In the genomic region with DNA sequence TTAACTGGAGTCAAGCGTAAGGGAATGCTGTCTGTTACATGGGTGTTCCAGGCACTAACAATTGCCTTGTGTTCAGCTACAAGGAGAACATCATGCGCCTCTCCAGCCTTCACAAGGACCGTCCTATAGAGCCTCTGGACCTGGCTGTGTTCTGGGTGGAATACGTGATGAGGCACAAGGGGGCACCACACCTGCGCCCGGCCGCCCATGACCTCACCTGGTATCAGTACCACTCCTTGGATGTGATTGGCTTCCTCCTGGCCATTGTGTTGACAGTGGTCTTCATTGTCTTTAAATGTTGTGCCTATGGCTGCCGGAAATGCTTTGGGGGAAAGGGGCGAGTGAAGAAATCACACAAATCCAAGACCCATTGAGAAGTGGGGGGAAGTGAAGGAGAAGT, we compare ENCODE assay signal across 11 mouse cellular contexts. TPM values are rescaled to one million over a fixed set of nuclear protein-coding genes. Genes with fewer than 3 reads are reported as not detected.
DNase-seq lines count a peak whose midpoint lies in the region; ATAC-seq and TF ChIP-seq lines count a peak whose summit lies in the region.
"Had no signal": no experiment of that assay in that cellular context is flagged by ENCODE, and none has a peak within 500 bp of the region (broad histone marks: within the 10 kb centered on the region; RNA-seq: fewer than 3 reads in every experiment).

No protein-coding gene starts in this region.

- 68% methylated on average over 9 of the region's 9 CpGs for WGBS in heart, embryonic 11.5 days (ENCODE audit: insufficient replicate concordance)
- 77% methylated on average over 9 of the region's 9 CpGs for WGBS in neural tube, embryonic 15.5 days
- 74% methylated on average over 9 of the region's 9 CpGs for WGBS in midbrain, postnatal 0 days
- WGBS in cerebellum, adult 2 months = 75% methylated on average over 9 of the region's 9 CpGs

- no peaks in the 10 kb centered on the region for H3K4me1 ChIP-seq in heart, embryonic 11.5 days (ENCODE audit: control insufficient read depth, insufficient read depth, low read length)
- H3K4me1 ChIP-seq in neural tube, embryonic 15.5 days = no peaks in the 10 kb centered on the region
- H3K4me1 ChIP-seq in midbrain, postnatal 0 days (ENCODE audit: insufficient read depth, low read length) = no peaks in the 10 kb centered on the region
- no peaks in the 10 kb centered on the region for H3K4me1 ChIP-seq in cerebellum, adult 2 months (ENCODE audit: control insufficient read depth, insufficient read depth, low read length)
- H3K4me1 ChIP-seq: forebrain, embryonic 15.5 days had no signal

- H3K36me3 ChIP-seq in heart, embryonic 11.5 days (ENCODE audit: control insufficient read depth, insufficient read depth, low read length) = no peaks in the 10 kb centered on the region
- no peaks in the 10 kb centered on the region for H3K36me3 ChIP-seq in neural tube, embryonic 15.5 days
- no peaks in the 10 kb centered on the region for H3K36me3 ChIP-seq in midbrain, postnatal 0 days (ENCODE audit: insufficient read depth, low read length)
- H3K36me3 ChIP-seq: forebrain, embryonic 15.5 days had no signal

- H3K4me3 ChIP-seq in heart, embryonic 11.5 days (ENCODE audit: low read depth, low read length) = no peak overlapping the region
- H3K4me3 ChIP-seq in neural tube, embryonic 15.5 days (replicated peaks) = no peak overlapping the region
- no peak overlapping the region for H3K4me3 ChIP-seq in midbrain, postnatal 0 days (ENCODE audit: low read depth, low read length)
- no peak overlapping the region for H3K4me3 ChIP-seq in cerebellum, adult 2 months (replicated peaks; ENCODE audit: insufficient read depth, low read depth, low read length)
- H3K4me3 ChIP-seq: forebrain, embryonic 15.5 days had no signal

- TF ChIP-seq CTCF in midbrain, postnatal 0 days (IDR thresholded peaks at IDR 0.05) = no peak
- TF ChIP-seq CTCF in cerebellum, adult 2 months (IDR thresholded peaks at IDR 0.05; ENCODE audit: borderline replicate concordance, insufficient read depth, low read depth, low read length) = no peak

- TF ChIP-seq POLR2A in cerebellum, adult 2 months (IDR thresholded peaks at IDR 0.05; ENCODE audit: borderline replicate concordance, insufficient read depth, low read length) = no peak

- no peak for ATAC-seq in heart, embryonic 11.5 days (replicated peaks; ENCODE audit: insufficient number of reproducible peaks, low FRiP score, low TSS enrichment)
- ATAC-seq in neural tube, embryonic 15.5 days (ENCODE audit: low FRiP score) = no peak
- no peak for ATAC-seq in midbrain, postnatal 0 days (ENCODE audit: low FRiP score)
- no peak for ATAC-seq in erythroblast, adult 5-6 weeks (replicated peaks; ENCODE audit: low FRiP score, poor library complexity, severe bottlenecking)
- ATAC-seq: forebrain, embryonic 15.5 days had no signal

- peaks cover 44% of the 10 kb centered on the region for H3K9me3 ChIP-seq in heart, embryonic 11.5 days (replicated peaks; ENCODE audit: control insufficient read depth, low read length)
- peaks cover 47% of the 10 kb centered on the region for H3K9me3 ChIP-seq in neural tube, embryonic 15.5 days (replicated peaks)
- H3K9me3 ChIP-seq in midbrain, postnatal 0 days (ENCODE audit: low read length) = peaks cover 33% of the 10 kb centered on the region

- intact Hi-C loops in heart, postnatal 14 days (cut with DNase I) = no loop called here

- no peak overlapping the region for H3K9ac ChIP-seq in heart, embryonic 11.5 days (ENCODE audit: low read depth, low read length)
- no peak overlapping the region for H3K9ac ChIP-seq in neural tube, embryonic 15.5 days (replicated peaks)
- H3K9ac ChIP-seq in midbrain, postnatal 0 days (replicated peaks; ENCODE audit: low read length, poor library complexity, severe bottlenecking) = no peak overlapping the region
- H3K9ac ChIP-seq: forebrain, embryonic 15.5 days had no signal

- no peak overlapping the region for H3K4me2 ChIP-seq in heart, embryonic 11.5 days
- no peak overlapping the region for H3K4me2 ChIP-seq in neural tube, embryonic 15.5 days
- H3K4me2 ChIP-seq in midbrain, postnatal 0 days (ENCODE audit: low read depth, low read length, poor library complexity, severe bottlenecking) = no peak overlapping the region
- H3K4me2 ChIP-seq: forebrain, embryonic 15.5 days had no signal

- H3K27ac ChIP-seq in heart, embryonic 11.5 days (ENCODE audit: low read depth, low read length) = no peak overlapping the region
- H3K27ac ChIP-seq in neural tube, embryonic 15.5 days (replicated peaks) = no peak overlapping the region
- H3K27ac ChIP-seq in midbrain, postnatal 0 days (ENCODE audit: low read depth, low read length) = no peak overlapping the region
- H3K27ac ChIP-seq in cerebellum, adult 2 months (ENCODE audit: insufficient read depth, low read length) = no peak overlapping the region
- H3K27ac ChIP-seq: forebrain, embryonic 15.5 days had no signal

- DNase-seq in heart, postnatal 14 days = peak; percentile 7 to 11
- DNase-seq in neural tube, embryonic 10.5 days (ENCODE audit: extremely low spot score, low spot score) = peak; percentile 19
- peak; percentile 5 for DNase-seq in WW6 (ENCODE audit: low read depth, low spot score)
- DNase-seq in midbrain, postnatal 0 days (ENCODE audit: low spot score) = peak; percentile 1
- DNase-seq in cerebellum, adult 2 months = no peak
- DNase-seq: cerebellum, adult 8-10 months had no signal

- no peaks in the 10 kb centered on the region for H3K27me3 ChIP-seq in heart, embryonic 11.5 days (ENCODE audit: control insufficient read depth, insufficient read depth, low read length)
- no peaks in the 10 kb centered on the region for H3K27me3 ChIP-seq in neural tube, embryonic 15.5 days (replicated peaks)
- H3K27me3 ChIP-seq in midbrain, postnatal 0 days (ENCODE audit: insufficient read depth, low read length) = no peaks in the 10 kb centered on the region
- H3K27me3 ChIP-seq in cerebellum, adult 2 months (ENCODE audit: control insufficient read depth, insufficient read depth, low read length) = no peaks in the 10 kb centered on the region
- H3K27me3 ChIP-seq: forebrain, embryonic 15.5 days had no signal

RNA-seq across cellular contexts. Expression of a gene that starts 6.3 kb away (rescaled TPM):
- not detected for total RNA-seq in heart, postnatal 14 days (2021)
- not detected in 2 replicates for polyA plus RNA-seq in heart, embryonic 11.5 days (2014; fragmentation: Nextera tagmentation; extraction: Ambion mirVana)
- polyA plus RNA-seq in neural tube, embryonic 15.5 days (2015; fragmentation: Nextera tagmentation; extraction: Ambion mirVana) = 0.34 TPM in 1 of 2 replicates, not detected in the other
- total RNA-seq in midbrain, postnatal 0 days (2014; rRNA removed) = not detected in 2 replicates
- polyA plus RNA-seq in midbrain, postnatal 0 days (2015; fragmentation: Nextera tagmentation; extraction: Ambion mirVana) = not detected in 2 replicates
- not detected in 2 replicates for total RNA-seq in erythroblast, adult 5-6 weeks (2015; ENCODE audit: low replicate concordance)
- 0.70 and 1.0 TPM in 2 replicates for total RNA-seq in erythroblast, adult 5-6 weeks (2017; ENCODE audit: low replicate concordance)
- polyA plus RNA-seq in cerebellum, adult 2 months (2012; rRNA removed) = not detected in 2 replicates
- total RNA-seq: hematopoietic stem cell, adult 5-6 weeks had no signal
- polyA plus RNA-seq: forebrain, embryonic 15.5 days had no signal

RNA-seq across cellular contexts. Expression of a gene that starts 8.7 kb away (rescaled TPM):
- total RNA-seq in heart, postnatal 14 days (2021) = under 1 TPM; 0.07 to 0.15 TPM
- 0.63 and 1.1 TPM in 2 replicates for polyA plus RNA-seq in heart, embryonic 11.5 days (2014; fragmentation: Nextera tagmentation; extraction: Ambion mirVana)
- 0.41 and 0.69 TPM in 2 replicates for polyA plus RNA-seq in neural tube, embryonic 15.5 days (2015; fragmentation: Nextera tagmentation; extraction: Ambion mirVana)
- total RNA-seq in midbrain, postnatal 0 days (2014; rRNA removed) = not detected in 2 replicates
- 0.56 and 1.2 TPM in 2 replicates for polyA plus RNA-seq in midbrain, postnatal 0 days (2015; fragmentation: Nextera tagmentation; extraction: Ambion mirVana)
- 1.7 TPM in 1 of 2 replicates, not detected in the other for total RNA-seq in erythroblast, adult 5-6 weeks (2015; ENCODE audit: low replicate concordance)
- 0.17 and 0.70 TPM in 2 replicates for total RNA-seq in erythroblast, adult 5-6 weeks (2017; ENCODE audit: low replicate concordance)
- 0.25 and 0.43 TPM in 2 replicates for polyA plus RNA-seq in cerebellum, adult 2 months (2012; rRNA removed)

RNA-seq across cellular contexts. Expression of a gene that starts 12.5 kb away (rescaled TPM):
- total RNA-seq in heart, postnatal 14 days (2021) = under 1 TPM; 0.45 to 0.56 TPM
- 9.6 and 10.4 TPM in 2 replicates for polyA plus RNA-seq in heart, embryonic 11.5 days (2014; fragmentation: Nextera tagmentation; extraction: Ambion mirVana)
- polyA plus RNA-seq in neural tube, embryonic 15.5 days (2015; fragmentation: Nextera tagmentation; extraction: Ambion mirVana) = 11.9 and 13.7 TPM in 2 replicates
- 5.5 and 6.9 TPM in 2 replicates for total RNA-seq in midbrain, postnatal 0 days (2014; rRNA removed)
- polyA plus RNA-seq in midbrain, postnatal 0 days (2015; fragmentation: Nextera tagmentation; extraction: Ambion mirVana) = 11.8 and 12.5 TPM in 2 replicates
- total RNA-seq in erythroblast, adult 5-6 weeks (2015; ENCODE audit: low replicate concordance) = 5.6 and 20.9 TPM in 2 replicates
- total RNA-seq in erythroblast, adult 5-6 weeks (2017; ENCODE audit: low replicate concordance) = 5.4 and 9.1 TPM in 2 replicates
- 2.9 and 3.5 TPM in 2 replicates for polyA plus RNA-seq in cerebellum, adult 2 months (2012; rRNA removed)
- total RNA-seq: hematopoietic stem cell, adult 5-6 weeks had no signal

RNA-seq across cellular contexts. Expression of a gene that starts 17.6 kb away (rescaled TPM):
- total RNA-seq in heart, postnatal 14 days (2021) = not detected
- polyA plus RNA-seq in heart, embryonic 11.5 days (2014; fragmentation: Nextera tagmentation; extraction: Ambion mirVana) = not detected in 2 replicates
- not detected in 2 replicates for polyA plus RNA-seq in neural tube, embryonic 15.5 days (2015; fragmentation: Nextera tagmentation; extraction: Ambion mirVana)
- total RNA-seq in midbrain, postnatal 0 days (2014; rRNA removed) = not detected in 2 replicates
- not detected in 2 replicates for polyA plus RNA-seq in midbrain, postnatal 0 days (2015; fragmentation: Nextera tagmentation; extraction: Ambion mirVana)
- not detected in 2 replicates for total RNA-seq in erythroblast, adult 5-6 weeks (2015; ENCODE audit: low replicate concordance)
- total RNA-seq in erythroblast, adult 5-6 weeks (2017; ENCODE audit: low replicate concordance) = not detected in 2 replicates
- not detected in 2 replicates for polyA plus RNA-seq in cerebellum, adult 2 months (2012; rRNA removed)
- total RNA-seq: hematopoietic stem cell, adult 5-6 weeks had no signal
- polyA plus RNA-seq: forebrain, embryonic 15.5 days had no signal

RNA-seq across cellular contexts. Expression of a gene that starts 52.2 kb away (rescaled TPM):
- total RNA-seq in heart, postnatal 14 days (2021) = under 1 TPM; 0.34 to 0.50 TPM
- not detected in 2 replicates for polyA plus RNA-seq in heart, embryonic 11.5 days (2014; fragmentation: Nextera tagmentation; extraction: Ambion mirVana)
- polyA plus RNA-seq in neural tube, embryonic 15.5 days (2015; fragmentation: Nextera tagmentation; extraction: Ambion mirVana) = not detected in 2 replicates
- total RNA-seq in midbrain, postnatal 0 days (2014; rRNA removed) = not detected in 2 replicates
- not detected in 2 replicates for polyA plus RNA-seq in midbrain, postnatal 0 days (2015; fragmentation: Nextera tagmentation; extraction: Ambion mirVana)
- total RNA-seq in erythroblast, adult 5-6 weeks (2015; ENCODE audit: low replicate concordance) = not detected in 2 replicates
- total RNA-seq in erythroblast, adult 5-6 weeks (2017; ENCODE audit: low replicate concordance) = not detected in 2 replicates
- polyA plus RNA-seq in cerebellum, adult 2 months (2012; rRNA removed) = 0.08 TPM in 1 of 2 replicates, not detected in the other
- polyA plus RNA-seq: forebrain, embryonic 15.5 days had no signal

Comparison
In these comparisons a context has a peak if more than half of its experiments do, and no peak if none do; other contexts are left out.
1. DNase-seq: peak in heart, postnatal 14 days (2 of 2), neural tube, embryonic 10.5 days (single experiment), WW6 (single experiment) and midbrain, postnatal 0 days (single experiment); none in cerebellum, adult 2 months (0 of 2).